In genomic region chr8:37291069-37291850, GRCm38 (mm10) we compare ENCODE assay signal across 23 mouse cellular contexts.
DNase-seq lines count a peak whose midpoint lies in the region; ATAC-seq lines count a peak whose summit lies in the region.
"Had no signal": no experiment of that assay in that cellular context is flagged by ENCODE, and none has a peak within 500 bp of the region (broad histone marks: within the 10 kb centered on the region; RNA-seq: fewer than 3 reads in every experiment).

No protein-coding gene starts in this region.

- peak; percentile 50; the same call in 1 of the 2 replicates for ATAC-seq in forebrain, embryonic 13.5 days
- ATAC-seq in forebrain, embryonic 12.5 days (ENCODE audit: low FRiP score): no peak
- ATAC-seq in hindbrain, embryonic 16.5 days: peak; percentile 68
- ATAC-seq in midbrain, embryonic 15.5 days (replicated peaks): peak; percentile 84
- ATAC-seq: intestine, embryonic 16.5 days had no signal

- no peaks in the 10 kb centered on the region for H3K27me3 ChIP-seq in forebrain, embryonic 13.5 days
- no peaks in the 10 kb centered on the region for H3K27me3 ChIP-seq in forebrain, embryonic 12.5 days
- H3K27me3 ChIP-seq in hindbrain, embryonic 16.5 days (replicated peaks; ENCODE audit: control insufficient read depth, insufficient read depth, low read length): no peaks in the 10 kb centered on the region
- H3K27me3 ChIP-seq in hindbrain, embryonic 10.5 days (ENCODE audit: insufficient read depth, poor library complexity, severe bottlenecking): no peaks in the 10 kb centered on the region
- no peaks in the 10 kb centered on the region for H3K27me3 ChIP-seq in midbrain, embryonic 15.5 days (replicated peaks)
- H3K27me3 ChIP-seq: CH12.LX; heart, embryonic 15.5 days; limb, embryonic 13.5 days; liver, embryonic 13.5 days; stomach, embryonic 15.5 days had no signal

- 73% methylated on average over 7 of the region's 7 CpGs for WGBS in forebrain, embryonic 13.5 days
- whole genome bisulfite sequencing in forebrain, embryonic 12.5 days: 78% methylated on average over 7 of the region's 7 CpGs
- 54% methylated on average over 7 of the region's 7 CpGs for WGBS in hindbrain, embryonic 16.5 days
- 86% methylated on average over 7 of the region's 7 CpGs for WGBS in hindbrain, embryonic 10.5 days
- WGBS in midbrain, embryonic 15.5 days: 30% methylated on average over 7 of the region's 7 CpGs

- no peak overlapping the region for H3K27ac ChIP-seq in forebrain, embryonic 13.5 days
- no peak overlapping the region for H3K27ac ChIP-seq in forebrain, embryonic 12.5 days
- no peak overlapping the region for H3K27ac ChIP-seq in hindbrain, embryonic 16.5 days (ENCODE audit: low read depth, low read length)
- H3K27ac ChIP-seq in hindbrain, embryonic 10.5 days: no peak overlapping the region
- peak overlapping the region; percentile 50; the same call in 1 of the 2 replicates for H3K27ac ChIP-seq in midbrain, embryonic 15.5 days
- H3K27ac ChIP-seq: heart, adult 2 months; heart, embryonic 15.5 days; limb, embryonic 13.5 days; liver, embryonic 13.5 days; stomach, embryonic 15.5 days had no signal

- H3K36me3 ChIP-seq in forebrain, embryonic 13.5 days (ENCODE audit: poor library complexity, severe bottlenecking): no peaks in the 10 kb centered on the region
- H3K36me3 ChIP-seq in forebrain, embryonic 12.5 days (replicated peaks): no peaks in the 10 kb centered on the region
- no peaks in the 10 kb centered on the region for H3K36me3 ChIP-seq in hindbrain, embryonic 16.5 days (ENCODE audit: control insufficient read depth, insufficient read depth, low read length)
- H3K36me3 ChIP-seq in hindbrain, embryonic 10.5 days: no peaks in the 10 kb centered on the region
- H3K36me3 ChIP-seq in midbrain, embryonic 15.5 days (replicated peaks): no peaks in the 10 kb centered on the region
- H3K36me3 ChIP-seq: heart, embryonic 15.5 days; limb, embryonic 13.5 days; liver, embryonic 13.5 days; stomach, embryonic 15.5 days had no signal

- no peak for DNase-seq in hindbrain, embryonic 10.5 days (ENCODE audit: low spot score)
- peak; percentile 55 for DNase-seq in brain, embryonic 18.5 days (ENCODE audit: low read depth, low spot score)
- no peak for DNase-seq in layer of hippocampus, postnatal 25 days (ENCODE audit: extremely low spot score in 1 of 2, low spot score in 1 of 2)
- no peak for DNase-seq in embryo, embryonic 9.5 days (ENCODE audit: extremely low spot score)
- DNase-seq: adrenal gland, postnatal 36 days; cerebellum, adult 9-11 months; embryo, embryonic 11 days; gastrocnemius, postnatal 25 days; heart, adult 2 months; heart, postnatal 4 days; kidney, postnatal 4 days; liver, embryonic 13.5 days; lung, embryonic 14.5 days; lung, postnatal 36 days had no signal

- no peaks in the 10 kb centered on the region for H3K9me3 ChIP-seq in forebrain, embryonic 13.5 days (replicated peaks)
- no peaks in the 10 kb centered on the region for H3K9me3 ChIP-seq in forebrain, embryonic 12.5 days
- no peaks in the 10 kb centered on the region for H3K9me3 ChIP-seq in hindbrain, embryonic 16.5 days (ENCODE audit: control insufficient read depth, low read length)
- no peaks in the 10 kb centered on the region for H3K9me3 ChIP-seq in hindbrain, embryonic 10.5 days
- H3K9me3 ChIP-seq in midbrain, embryonic 15.5 days: no peaks in the 10 kb centered on the region
- H3K9me3 ChIP-seq: heart, embryonic 15.5 days; limb, embryonic 13.5 days; liver, embryonic 13.5 days; stomach, embryonic 15.5 days had no signal

- H3K4me2 ChIP-seq in forebrain, embryonic 13.5 days: no peak overlapping the region
- H3K4me2 ChIP-seq in forebrain, embryonic 12.5 days: no peak overlapping the region
- no peak overlapping the region for H3K4me2 ChIP-seq in hindbrain, embryonic 16.5 days (ENCODE audit: low read length)
- H3K4me2 ChIP-seq in midbrain, embryonic 15.5 days: no peak overlapping the region
- H3K4me2 ChIP-seq: heart, embryonic 15.5 days; limb, embryonic 13.5 days; liver, embryonic 13.5 days; lung, embryonic 14.5 days; stomach, embryonic 15.5 days had no signal

- H3K9ac ChIP-seq in forebrain, embryonic 13.5 days: no peak overlapping the region
- no peak overlapping the region for H3K9ac ChIP-seq in forebrain, embryonic 12.5 days
- H3K9ac ChIP-seq in hindbrain, embryonic 16.5 days (ENCODE audit: low read depth, low read length): no peak overlapping the region
- no peak overlapping the region for H3K9ac ChIP-seq in midbrain, embryonic 15.5 days
- H3K9ac ChIP-seq: heart, embryonic 15.5 days; limb, embryonic 13.5 days; liver, embryonic 13.5 days; lung, embryonic 14.5 days; stomach, embryonic 15.5 days had no signal

- no peaks in the 10 kb centered on the region for H3K4me1 ChIP-seq in forebrain, embryonic 13.5 days
- no peaks in the 10 kb centered on the region for H3K4me1 ChIP-seq in forebrain, embryonic 12.5 days
- no peaks in the 10 kb centered on the region for H3K4me1 ChIP-seq in hindbrain, embryonic 16.5 days (ENCODE audit: control insufficient read depth, insufficient read depth, low read depth, low read length)
- H3K4me1 ChIP-seq in hindbrain, embryonic 10.5 days (replicated peaks): no peaks in the 10 kb centered on the region
- no peaks in the 10 kb centered on the region for H3K4me1 ChIP-seq in midbrain, embryonic 15.5 days
- H3K4me1 ChIP-seq: heart, embryonic 15.5 days; limb, embryonic 13.5 days; liver, embryonic 13.5 days; stomach, embryonic 15.5 days had no signal

- H3K4me3 ChIP-seq in forebrain, embryonic 13.5 days: no peak overlapping the region
- no peak overlapping the region for H3K4me3 ChIP-seq in forebrain, embryonic 12.5 days (replicated peaks)
- no peak overlapping the region for H3K4me3 ChIP-seq in hindbrain, embryonic 16.5 days (ENCODE audit: low read length)
- no peak overlapping the region for H3K4me3 ChIP-seq in hindbrain, embryonic 10.5 days
- H3K4me3 ChIP-seq in midbrain, embryonic 15.5 days: no peak overlapping the region
- H3K4me3 ChIP-seq: heart, adult 2 months; heart, embryonic 15.5 days; limb, embryonic 13.5 days; liver, embryonic 13.5 days; stomach, embryonic 15.5 days had no signal
